Mouse (Mus musculus) neural tube, embryonic 13.5 days (tissue): ENCODE measurements around the gene Gm49340. TPM values are rescaled to one million over a fixed set of nuclear protein-coding genes. Genes with fewer than 3 reads are reported as not detected.

Experiments used
- ATAC-seq: fragments of 200-750 bp; cut with Nextera tagmentation; 2 replicates; pipeline ENCODE4 v1.8.0; 2017; ENCODE audit warnings: low read depth, mild to moderate bottlenecking, moderate TSS enrichment, moderate library complexity
- H3K27ac ChIP-seq: fragments of 300-500 bp; sonication (generic); replicated peaks from 2 replicates; pipeline ENCODE4 v1.5.1; 2015; ENCODE audit warnings: moderate library complexity, mild to moderate bottlenecking, inconsistent platforms
- H3K27me3 ChIP-seq: fragments of 300-500 bp; sonication (generic); 2 replicates; pipeline ENCODE4 v1.6.1; 2015; ENCODE audit warnings: mild to moderate bottlenecking, inconsistent platforms
- H3K36me3 ChIP-seq: fragments of 300-500 bp; sonication (generic); 2 replicates; pipeline ENCODE4 v1.6.1; 2015; ENCODE audit warnings: mild to moderate bottlenecking, inconsistent platforms
- H3K4me1 ChIP-seq: fragments of 300-500 bp; sonication (generic); replicated peaks from 2 replicates; pipeline ENCODE4 v1.6.1; 2015; ENCODE audit warnings: inconsistent platforms
- H3K4me2 ChIP-seq: fragments of 300-500 bp; sonication (generic); 2 replicates; pipeline ENCODE4 v1.6.1; 2015; ENCODE audit warnings: inconsistent platforms, mild to moderate bottlenecking, moderate library complexity
- H3K4me3 ChIP-seq: fragments of 300-500 bp; sonication (generic); 2 replicates; pipeline ENCODE4 v1.5.1; 2015; ENCODE audit warnings: mild to moderate bottlenecking, inconsistent platforms
- H3K9ac ChIP-seq: fragments of 300-500 bp; sonication (generic); 2 replicates; pipeline ENCODE4 v1.6.1; 2015; ENCODE audit warnings: moderate library complexity, mild to moderate bottlenecking, inconsistent platforms
- H3K9me3 ChIP-seq: fragments of 300-500 bp; sonication (generic); 2 replicates; pipeline ENCODE4 v1.6.1; 2016; ENCODE audit warnings: inconsistent platforms
- WGBS: fragments of 180-500 bp; shearing (Covaris S2); methylation state at CpG from one replicate; pipeline ENCODE4 v1.1.7; 2015; 5-methylcytosine and 5-hydroxymethylcytosine counted together
- polyA plus RNA-seq: library from polyadenylated mRNA; unstranded; fragments of >200 nt; fragmentation: Nextera tagmentation; extraction: Ambion mirVana; gene quantifications from 2 replicates; pipeline ENCODE4 v1.2.1, GENCODE M21; 2015

The Gm49340 gene
- polyA plus RNA-seq, 1 experiment from 2014 or later: not detected

- H3K27me3 ChIP-seq: no peaks in the 10 kb centered on the region
- H3K4me3 ChIP-seq: no peak overlapping the region
- no peaks in the 10 kb centered on the region for H3K9me3 ChIP-seq
- ATAC-seq: no peak
- 58% methylated on average over 12 of the region's 12 CpGs for WGBS
- H3K36me3 ChIP-seq: no peaks in the 10 kb centered on the region
- H3K27ac ChIP-seq: no peak overlapping the region
- no peaks in the 10 kb centered on the region for H3K4me1 ChIP-seq
- H3K4me2 ChIP-seq: no peak overlapping the region
- H3K9ac ChIP-seq: no peak overlapping the region
Measured at GRCm38 (mm10) chr11:73326485-73326886, 3.1 kb upstream of the Gm49340 start.

- Histone ChIP-seq H3K9me3 (no peaks in the 10 kb centered on the region), H3K4me3 (no peak overlapping the region), H3K36me3 (no peaks in the 10 kb centered on the region), H3K4me1 (no peaks in the 10 kb centered on the region), H3K4me2 (no peak overlapping the region), H3K27me3 (no peaks in the 10 kb centered on the region), H3K27ac (no peak overlapping the region), H3K9ac (no peak overlapping the region)
- 75% methylated on average over 4 of the region's 4 CpGs for WGBS
- ATAC-seq: no peak
Measured at GRCm38 (mm10) chr11:73327361-73327760, 2.2 kb upstream of the Gm49340 start.

GRCm38 (mm10) chr11:73333357-73333756 is 3.8 kb downstream of the Gm49340 start:
- 72% methylated on average over 2 of the region's 2 CpGs for WGBS
- H3K4me3 ChIP-seq: no peak overlapping the region
- no peak for ATAC-seq

GRCm38 (mm10) chr11:73336919-73337318 is 7.4 kb downstream of the Gm49340 start:
- ATAC-seq: no peak
- Histone ChIP-seq H3K36me3 (no peaks in the 10 kb centered on the region), H3K4me2 (no peak overlapping the region), H3K4me1 (no peaks in the 10 kb centered on the region), H3K27me3 (no peaks in the 10 kb centered on the region), H3K9ac (no peak overlapping the region), H3K4me3 (no peak overlapping the region), H3K27ac (no peak overlapping the region), H3K9me3 (no peaks in the 10 kb centered on the region)
- WGBS: 81% methylated on average over 4 of the region's 4 CpGs

More at GRCm38 (mm10) chr11:73333357-73333756, 3.8 kb downstream of the Gm49340 start:
- H3K27ac ChIP-seq: no peak overlapping the region
- H3K9ac ChIP-seq: no peak overlapping the region
- H3K4me2 ChIP-seq: no peak overlapping the region
- no peaks in the 10 kb centered on the region for H3K4me1 ChIP-seq
- H3K9me3 ChIP-seq: no peaks in the 10 kb centered on the region
- no peaks in the 10 kb centered on the region for H3K36me3 ChIP-seq
- no peaks in the 10 kb centered on the region for H3K27me3 ChIP-seq

DNA sequence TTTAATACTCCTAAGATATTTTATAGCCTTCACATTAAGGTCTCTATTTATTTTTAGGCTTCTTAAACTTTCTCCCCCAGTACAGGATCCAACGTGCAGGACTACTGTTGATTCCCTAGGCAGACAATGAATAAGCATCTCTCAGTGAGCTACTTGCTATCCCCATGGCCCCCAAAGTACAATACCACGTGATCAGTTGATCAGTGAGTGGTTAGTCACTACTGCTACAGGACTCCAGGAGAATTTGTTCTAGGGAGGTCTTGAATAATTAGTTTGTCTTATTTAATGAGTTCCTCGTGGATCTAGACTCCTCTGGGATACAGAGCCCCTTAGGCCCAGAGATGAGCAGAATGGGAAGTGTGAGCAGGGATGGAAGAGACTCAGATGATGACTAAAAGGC is 20.9 kb downstream of the Gm49340 start, which contains the start of gene Olfr20:
TSS of gene Olfr20 (plus strand) at position 301 of the 400 bp plus-strand sequence.
- H3K9ac ChIP-seq: no peak within 1 kb of the TSS
- H3K27me3 ChIP-seq: no peaks in the 10 kb centered on the region
- no peaks in the 10 kb centered on the region for H3K9me3 ChIP-seq
- WGBS: 56% methylated on average over 3 of the region's 3 CpGs
- H3K4me3 ChIP-seq: no peak within 1 kb of the TSS
- H3K4me2 ChIP-seq: no peak within 1 kb of the TSS
- no peak within 1 kb of the TSS for H3K27ac ChIP-seq
- no peaks in the 10 kb centered on the region for H3K36me3 ChIP-seq
- H3K4me1 ChIP-seq: no peaks in the 10 kb centered on the region
- ATAC-seq: no peak

DNA sequence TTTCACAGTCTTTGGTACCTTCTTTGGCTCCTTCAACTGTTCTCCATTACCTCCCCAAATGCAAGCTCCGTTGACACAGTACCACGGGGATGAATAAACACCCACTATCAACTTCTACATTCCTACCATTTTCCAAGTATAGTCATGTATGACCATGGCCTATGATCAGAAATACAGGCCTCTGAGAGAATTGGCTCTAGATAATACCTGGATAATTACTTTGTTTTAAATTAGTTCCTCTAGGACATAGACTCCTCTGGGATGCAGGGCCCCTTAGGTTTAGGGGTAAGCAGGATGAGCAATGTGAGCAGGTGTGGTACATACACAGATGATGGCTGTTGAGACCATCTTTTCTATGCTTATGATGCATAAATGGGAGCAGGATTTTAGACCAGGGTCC is 41.4 kb downstream of the Gm49340 start, which contains the start of gene Olfr376:
TSS of gene Olfr376 (plus strand) at position 301 of the 400 bp plus-strand sequence.
- ATAC-seq: no peak
- no peaks in the 10 kb centered on the region for H3K9me3 ChIP-seq
- no peak within 1 kb of the TSS for H3K9ac ChIP-seq

GRCm38 (mm10) chr11:73395374-73395773 is 65.8 kb downstream of the Gm49340 start:
- Histone ChIP-seq H3K9me3 (no peaks in the 10 kb centered on the region), H3K4me1 (no peaks in the 10 kb centered on the region), H3K4me3 (no peak overlapping the region), H3K27ac (no peak overlapping the region), H3K9ac (no peak overlapping the region), H3K4me2 (no peak overlapping the region), H3K36me3 (no peaks in the 10 kb centered on the region), H3K27me3 (no peaks in the 10 kb centered on the region)
- no peak for ATAC-seq
- 76% methylated on average over 4 of the region's 4 CpGs for WGBS

More for the DNA sequence above, 41.4 kb downstream of the Gm49340 start, which contains the start of gene Olfr376:
- no peak within 1 kb of the TSS for H3K27ac ChIP-seq
- H3K27me3 ChIP-seq: no peaks in the 10 kb centered on the region
- 93% methylated on average over 2 of the region's 2 CpGs for WGBS
- H3K4me1 ChIP-seq: no peaks in the 10 kb centered on the region
- no peak within 1 kb of the TSS for H3K4me3 ChIP-seq
- H3K4me2 ChIP-seq: no peak within 1 kb of the TSS
- H3K36me3 ChIP-seq: no peaks in the 10 kb centered on the region

- Histone ChIP-seq H3K27ac (no peak within 1 kb of the TSS), H3K9ac (no peak within 1 kb of the TSS), H3K4me3 (no peak within 1 kb of the TSS), H3K4me1 (no peaks in the 10 kb centered on the region), H3K9me3 (no peaks in the 10 kb centered on the region), H3K4me2 (no peak within 1 kb of the TSS), H3K27me3 (no peaks in the 10 kb centered on the region), H3K36me3 (no peaks in the 10 kb centered on the region)
- ATAC-seq: no peak
Measured at GRCm38 (mm10) chr11:73399514-73399913, 70.0 kb downstream of the Gm49340 start, which contains the start of gene Olfr1. Gene Olfr1 (minus strand): TSS chr11:73399614.

Other genes with a start within 250 kb of the Gm49340 start
- 0.14 and 0.17 TPM in 2 replicates for gene Itgae, start 239.2 kb upstream of the Gm49340 start, polyA plus RNA-seq
- 2.9 and 4.8 TPM in 2 replicates for gene Haspin, start 191.4 kb upstream of the Gm49340 start, polyA plus RNA-seq
- gene P2rx5, start 169.3 kb upstream of the Gm49340 start, polyA plus RNA-seq: 0.45 and 0.63 TPM in 2 replicates
- gene Emc6, start 152.7 kb upstream of the Gm49340 start, polyA plus RNA-seq: 130 and 132 TPM in 2 replicates
- gene Tax1bp3, start 152.7 kb upstream of the Gm49340 start, polyA plus RNA-seq: 190 and 197 TPM in 2 replicates
- 21.2 and 23.1 TPM in 2 replicates for gene Ctns, start 130.7 kb upstream of the Gm49340 start, polyA plus RNA-seq
- 2.4 and 3.5 TPM in 2 replicates for gene Shpk, start 130.3 kb upstream of the Gm49340 start, polyA plus RNA-seq
- gene Trpv1, start 95.4 kb upstream of the Gm49340 start, polyA plus RNA-seq: 5.8 and 11.5 TPM in 2 replicates
- gene Trpv3, start 62.4 kb upstream of the Gm49340 start, polyA plus RNA-seq: 0.17 and 0.20 TPM in 2 replicates
- 1.1 and 3.2 TPM in 2 replicates for gene Aspa, start 145 bp upstream of the Gm49340 start, polyA plus RNA-seq
- gene Spata22, start within 50 bp of the Gm49340 start, polyA plus RNA-seq: 0.25 TPM in 1 of 2 replicates, not detected in the other
- not detected in 2 replicates for gene Olfr20, start 21.0 kb downstream of the Gm49340 start, polyA plus RNA-seq
- not detected in 2 replicates for gene Olfr376, start 41.5 kb downstream of the Gm49340 start, polyA plus RNA-seq
- gene Olfr1, start 69.9 kb downstream of the Gm49340 start, polyA plus RNA-seq: not detected in 2 replicates
- gene Olfr378, start 98.7 kb downstream of the Gm49340 start, polyA plus RNA-seq: not detected in 2 replicates
- gene Olfr380, start 127.8 kb downstream of the Gm49340 start, polyA plus RNA-seq: not detected in 2 replicates
- gene Olfr381, start 161.9 kb downstream of the Gm49340 start, polyA plus RNA-seq: not detected in 2 replicates
- gene Olfr382, start 187.5 kb downstream of the Gm49340 start, polyA plus RNA-seq: not detected in 2 replicates